In the genomic region with DNA sequence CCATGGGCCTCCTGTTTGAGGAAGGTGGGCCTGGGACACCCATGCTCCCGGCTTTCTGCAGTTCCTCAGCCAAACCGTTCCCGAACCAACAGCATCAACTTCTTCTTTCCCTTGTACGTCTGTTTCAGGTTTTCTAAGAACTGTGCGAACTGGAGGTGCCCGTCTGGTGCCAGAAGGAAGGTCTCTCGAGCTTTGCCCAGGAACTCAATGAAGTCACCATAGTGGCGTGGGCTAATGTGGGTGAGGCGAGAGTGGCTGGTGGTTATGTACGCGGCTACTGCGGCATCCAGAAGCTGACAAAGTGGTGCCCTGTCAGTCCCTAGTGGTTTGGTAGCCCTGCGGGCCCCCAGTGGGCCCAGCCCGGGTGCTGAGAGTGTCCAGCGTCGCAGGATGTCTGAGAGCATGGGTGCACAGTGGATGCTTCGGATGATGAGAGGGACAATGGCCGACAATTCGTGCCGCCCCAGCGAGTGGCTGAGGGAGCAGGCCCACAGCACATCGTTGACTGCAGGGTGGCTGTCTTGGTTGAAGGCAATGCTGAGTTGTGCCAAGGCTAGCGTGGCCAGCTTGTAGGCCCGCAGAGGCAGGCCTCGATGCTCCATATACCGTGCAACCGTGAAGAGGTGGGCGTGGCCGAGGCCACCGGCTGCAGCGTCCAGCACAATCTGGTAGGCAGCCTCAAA, we compare ENCODE assay signal across 20 mouse cellular contexts. TPM values are rescaled to one million over a fixed set of nuclear protein-coding genes. Genes with fewer than 3 reads are reported as not detected.
"Had no signal": no experiment of that assay in that cellular context is flagged by ENCODE, and none has a peak within 500 bp of the region (broad histone marks: within the 10 kb centered on the region; RNA-seq: fewer than 3 reads in every experiment).

No protein-coding gene starts in this region.

- ATAC-seq: liver, postnatal 0 days; lung, postnatal 0 days; midbrain, embryonic 13.5 days; midbrain, embryonic 15.5 days had no signal

- H3K27ac ChIP-seq: lung, embryonic 15.5 days; macrophage; midbrain, embryonic 13.5 days; midbrain, embryonic 15.5 days; neural tube, embryonic 13.5 days; neural tube, embryonic 15.5 days had no signal

- H3K27me3 ChIP-seq: lung, embryonic 15.5 days; midbrain, embryonic 13.5 days; midbrain, embryonic 15.5 days; neural tube, embryonic 13.5 days; neural tube, embryonic 15.5 days had no signal

- H3K9ac ChIP-seq: liver, postnatal 0 days; lung, embryonic 15.5 days; midbrain, embryonic 13.5 days; midbrain, embryonic 15.5 days; neural tube, embryonic 13.5 days; neural tube, embryonic 15.5 days had no signal

- H3K4me2 ChIP-seq: lung, embryonic 15.5 days; midbrain, embryonic 11.5 days; midbrain, embryonic 13.5 days; midbrain, embryonic 15.5 days; neural tube, embryonic 13.5 days; neural tube, embryonic 15.5 days had no signal

- H3K4me3 ChIP-seq: lung, embryonic 15.5 days; midbrain, embryonic 13.5 days; midbrain, embryonic 15.5 days; neural tube, embryonic 13.5 days; neural tube, embryonic 15.5 days had no signal

- H3K9me3 ChIP-seq: lung, embryonic 15.5 days; midbrain, embryonic 13.5 days; midbrain, embryonic 15.5 days; neural tube, embryonic 13.5 days; neural tube, embryonic 15.5 days had no signal

- DNase-seq: liver, postnatal 0 days; lung, adult 2 months; lung, postnatal 14 days; lung, postnatal 36 days; retina, postnatal 1 day; right cerebral cortex, adult 18-20 months; right cerebral cortex, postnatal 25 days; right cerebral cortex, postnatal 4 days; spleen, adult 18-20 months; thymus, adult 18-20 months; thymus, postnatal 14 days had no signal

RNA-seq across cellular contexts. Expression of gene Nanos3, which starts 27.0 kb away (rescaled TPM):
- total RNA-seq: monocyte, adult 5-6 weeks had no signal
- polyA plus RNA-seq: macrophage had no signal
